Mouse (Mus musculus): ENCODE results near the gene Samm50. TPM values are rescaled to one million over a fixed set of nuclear protein-coding genes. Genes with fewer than 3 reads are reported as not detected.

Samm50 gene
- total RNA-seq, 2 experiments from 2014 or later, result 103 to 105 TPM

- DNase-seq (ENCODE audit: low spot score in 2 of 2), result no peak
Measured at GRCm38 (mm10) chr15:84210941-84211340, 18.9 kb downstream of the Samm50 start.

- DNase-seq (ENCODE audit: low spot score in 2 of 2), result no peak
Measured at GRCm38 (mm10) chr15:84211564-84211963, 19.5 kb downstream of the Samm50 start.

GRCm38 (mm10) chr15:84212031-84212755 is 20.2 kb downstream of the Samm50 start:
- DNase-seq (ENCODE audit: low spot score in 2 of 2), result peak; percentile 78 to 93

- no peak for DNase-seq (ENCODE audit: low spot score in 2 of 2)
Measured at GRCm38 (mm10) chr15:84212756-84213105, 20.7 kb downstream of the Samm50 start.

GRCm38 (mm10) chr15:84213162-84213739 is 21.2 kb downstream of the Samm50 start:
- no peak for DNase-seq (ENCODE audit: low spot score in 2 of 2)

- DNase-seq (ENCODE audit: low spot score in 2 of 2), result no peak
Measured at GRCm38 (mm10) chr15:84214476-84214875, 22.4 kb downstream of the Samm50 start.

- no peak for DNase-seq (ENCODE audit: low spot score in 2 of 2)
Measured at GRCm38 (mm10) chr15:84215273-84215672, 23.2 kb downstream of the Samm50 start.

GRCm38 (mm10) chr15:84216026-84216425 is 24.0 kb downstream of the Samm50 start:
- no peak for DNase-seq (ENCODE audit: low spot score in 2 of 2)

- no peak for DNase-seq (ENCODE audit: low spot score in 2 of 2)
Measured at GRCm38 (mm10) chr15:84216461-84217084, 24.5 kb downstream of the Samm50 start.

GRCm38 (mm10) chr15:84217969-84218782 is 26.1 kb downstream of the Samm50 start:
- DNase-seq (ENCODE audit: low spot score in 2 of 2), result no peak

GRCm38 (mm10) chr15:84218783-84219271 is 26.8 kb downstream of the Samm50 start:
- no peak for DNase-seq (ENCODE audit: low spot score in 2 of 2)

GRCm38 (mm10) chr15:84221539-84221938 is 29.5 kb downstream of the Samm50 start:
- DNase-seq (ENCODE audit: low spot score in 2 of 2), result no peak

- DNase-seq (ENCODE audit: low spot score in 2 of 2), result peak in 1 of 2 experiments; percentile 50
Measured at GRCm38 (mm10) chr15:84223423-84223822, 31.4 kb downstream of the Samm50 start.

GRCm38 (mm10) chr15:84224779-84225178 is 32.7 kb downstream of the Samm50 start:
- DNase-seq (ENCODE audit: low spot score in 2 of 2), result no peak

- no peak for DNase-seq (ENCODE audit: low spot score in 2 of 2)
Measured at GRCm38 (mm10) chr15:84226918-84227317, 34.9 kb downstream of the Samm50 start.

- no peak for DNase-seq (ENCODE audit: low spot score in 2 of 2)
Measured at GRCm38 (mm10) chr15:84230661-84231060, 38.6 kb downstream of the Samm50 start.

GRCm38 (mm10) chr15:84231113-84231712 is 39.2 kb downstream of the Samm50 start:
- DNase-seq (ENCODE audit: low spot score in 2 of 2), result peak; percentile 76 to 85

- peak in 1 of 2 experiments; percentile 48 for DNase-seq (ENCODE audit: low spot score in 2 of 2)
Measured at GRCm38 (mm10) chr15:84231721-84232561, 39.9 kb downstream of the Samm50 start, which contains the start of gene Parvb. Gene Parvb (plus strand): TSS chr15:84232043.

GRCm38 (mm10) chr15:84232609-84233008 is 40.6 kb downstream of the Samm50 start:
- DNase-seq (ENCODE audit: low spot score in 2 of 2), result no peak
